Mouse (Mus musculus): ENCODE data around the gene Kcne4. TPM values are rescaled to one million over a fixed set of nuclear protein-coding genes. Genes with fewer than 3 reads are reported as not detected.

Gene Kcne4
- total RNA-seq, 2 experiments from 2014 or later: 0.59 to 1.4 TPM

- DNase-seq: peak; percentile 5
These were observed 43.5 kb downstream of the Kcne4 start for GRCm38 (mm10) chr1:78860056-78860455.

- peak; percentile 46 for DNase-seq
These were observed 45.7 kb downstream of the Kcne4 start for GRCm38 (mm10) chr1:78862281-78862680.

DNA sequence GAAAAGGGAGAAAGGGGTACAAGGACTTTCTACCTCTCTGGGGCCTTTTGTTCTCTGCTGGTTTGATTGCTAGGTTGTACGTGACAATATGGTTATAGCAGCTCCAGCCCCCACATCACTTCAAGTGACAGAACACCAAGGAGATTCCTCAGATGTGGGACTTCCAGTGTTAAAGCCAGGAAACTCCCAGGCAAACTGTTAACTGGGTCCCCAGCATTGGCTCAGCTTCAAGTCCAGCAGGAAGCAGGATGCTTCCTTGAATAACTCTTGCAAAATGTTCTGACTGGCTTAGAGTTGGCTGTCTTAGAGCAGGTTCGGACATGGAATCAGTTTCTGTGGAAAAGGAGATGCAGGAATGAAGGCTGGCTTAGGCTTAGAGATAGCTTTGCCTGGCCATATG, 47.3 kb downstream of the Kcne4 start:
- peak; percentile 10 for DNase-seq

GRCm38 (mm10) chr1:78864351-78864750, 47.8 kb downstream of the Kcne4 start:
- DNase-seq: peak; percentile 53

DNA sequence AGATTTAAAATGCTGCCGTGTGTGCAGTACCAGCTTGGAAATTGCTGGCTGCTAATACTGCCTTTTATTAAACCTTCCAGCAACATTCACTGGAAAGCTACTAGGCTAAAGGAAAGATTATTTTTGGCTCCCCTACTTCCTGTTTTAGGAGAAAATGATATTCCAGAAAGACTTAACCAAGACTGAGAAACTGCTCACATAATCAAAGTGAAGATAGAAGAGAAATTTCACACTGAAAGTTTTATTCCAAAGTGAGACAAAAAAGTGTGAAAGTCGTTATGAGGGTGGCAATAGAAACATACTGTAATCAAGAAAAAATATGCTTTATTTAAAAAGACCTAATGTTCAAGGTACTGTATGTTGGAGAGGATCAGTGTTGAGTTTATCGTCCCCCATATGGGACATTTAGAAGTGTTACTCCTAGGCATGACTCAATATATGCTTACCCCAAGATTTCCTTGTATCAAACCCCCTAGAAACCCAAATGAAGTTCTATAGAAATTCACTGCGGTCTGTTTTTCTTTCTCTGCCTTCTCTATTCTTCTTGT, 48.3 kb downstream of the Kcne4 start:
- no peak for DNase-seq

DNA sequence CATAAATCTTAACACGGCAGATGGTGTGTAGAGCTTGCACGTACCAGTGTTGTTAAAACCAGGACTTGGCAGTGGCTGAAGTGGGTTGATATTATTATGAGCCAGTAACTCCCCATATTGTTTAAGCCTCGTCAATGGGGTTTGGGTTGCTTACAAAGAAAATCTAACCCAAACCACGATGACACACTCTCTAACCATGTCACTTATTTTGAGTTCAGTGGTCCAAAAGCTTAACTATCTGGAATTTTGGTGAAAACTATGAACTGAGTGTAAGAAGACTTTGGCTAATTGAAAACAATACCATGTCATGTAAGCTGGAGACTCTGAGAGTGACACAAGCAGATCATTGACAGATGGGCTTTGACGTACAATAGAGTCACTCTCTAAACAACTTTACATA, 49.4 kb downstream of the Kcne4 start:
- DNase-seq: no peak

DNA sequence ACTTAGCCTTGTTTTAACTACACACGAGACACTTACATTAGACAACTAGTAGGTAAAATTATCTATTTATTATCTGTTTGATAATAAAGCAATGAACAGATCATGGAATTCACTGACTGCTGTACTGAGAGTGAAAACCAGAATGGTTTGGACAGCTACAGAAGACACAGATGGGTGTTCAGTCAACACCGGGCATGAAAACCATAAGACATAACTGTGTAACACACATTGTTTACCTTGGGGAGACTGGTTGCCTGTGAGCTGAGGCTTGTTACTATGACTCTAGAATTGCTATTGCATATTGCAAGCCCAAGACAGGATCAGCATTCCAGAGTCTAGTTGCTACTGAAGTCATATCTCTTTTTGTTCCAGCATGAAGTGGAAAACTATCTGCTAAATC, 49.9 kb downstream of the Kcne4 start:
- DNase-seq: no peak

Other genes with a start within 250 kb of the Kcne4 start
- gene Acsl3, start 158.9 kb upstream of the Kcne4 start, total RNA-seq (2021): 10 to 100 TPM in 1 of 2 experiments, 1 to 10 TPM in 1; 8.0 to 11.3 TPM
- 1 to 10 TPM; 1.1 to 2.2 TPM for gene Utp14b, start 158.7 kb upstream of the Kcne4 start, total RNA-seq (2021)

Measured in gastrocnemius, postnatal 25 days (tissue).